Mouse (Mus musculus): ENCODE data around the gene Gpbp1l1.

DNA sequence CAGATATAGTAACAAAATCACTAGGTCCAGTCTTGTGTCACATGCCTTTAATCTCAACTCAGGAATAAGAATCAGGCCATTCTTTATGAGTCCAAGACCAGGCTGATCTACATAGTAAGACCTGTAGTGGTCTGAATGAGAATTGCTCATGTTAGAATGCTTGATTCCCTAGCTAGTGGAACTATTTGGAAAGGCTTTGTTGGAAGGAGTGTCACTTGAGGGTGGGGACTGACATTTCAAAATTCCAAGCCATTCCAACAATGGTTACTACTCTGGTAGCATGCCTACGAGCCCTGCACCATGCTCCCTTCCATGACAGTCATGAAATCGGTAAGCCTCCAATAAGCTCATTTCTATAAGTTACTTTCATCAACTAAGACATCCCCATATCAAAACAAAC lies 55.2 kb downstream of the Gpbp1l1 start:
- no peak for TF ChIP-seq POLR2A (IDR thresholded peaks at IDR 0.05; ENCODE audit: low read depth, low read length)
- no peak for TF ChIP-seq CTCF (IDR thresholded peaks at IDR 0.05; ENCODE audit: borderline replicate concordance, insufficient read depth, low read length)

Measured in embryonic fibroblast, embryonic 13.5 days (primary cell).